Mouse (Mus musculus): ENCODE measurements around the gene Ccser1. TPM values are rescaled to one million over a fixed set of nuclear protein-coding genes. Genes with fewer than 3 reads are reported as not detected.

Gene Ccser1
- polyA plus RNA-seq, 1 experiment from 2014 or later, result 14.3 TPM

- H3K27me3 ChIP-seq, result no peaks in the 10 kb centered on the region
- H3K9ac ChIP-seq (replicated peaks), result no peak overlapping the region
- H3K4me3 ChIP-seq (replicated peaks), result no peak overlapping the region
- no peaks in the 10 kb centered on the region; the same call in 1 of the 2 replicates for H3K4me1 ChIP-seq (replicated peaks)
- no peak overlapping the region for H3K4me2 ChIP-seq
- WGBS, result 81% methylated on average over 3 of the region's 3 CpGs
- no peak overlapping the region for H3K27ac ChIP-seq
- ATAC-seq (ENCODE audit: insufficient number of reproducible peaks, insufficient read depth, low FRiP score, low TSS enrichment, low read depth), result no peak
- no peaks in the 10 kb centered on the region for H3K9me3 ChIP-seq
- no peaks in the 10 kb centered on the region for H3K36me3 ChIP-seq
Measured at GRCm38 (mm10) chr6:61432703-61433102, 252.6 kb downstream of the Ccser1 start.

- Histone ChIP-seq H3K4me1 (replicated peaks) (no peaks in the 10 kb centered on the region), H3K9ac (replicated peaks) (no peak overlapping the region), H3K4me2 (no peak overlapping the region), H3K4me3 (replicated peaks) (no peak overlapping the region), H3K9me3 (no peaks in the 10 kb centered on the region), H3K27me3 (no peaks in the 10 kb centered on the region), H3K27ac (no peak overlapping the region), H3K36me3 (no peaks in the 10 kb centered on the region)
- no peak for ATAC-seq (ENCODE audit: insufficient number of reproducible peaks, insufficient read depth, low FRiP score, low TSS enrichment, low read depth)
Measured at GRCm38 (mm10) chr6:61438165-61438564, 258.0 kb downstream of the Ccser1 start.

GRCm38 (mm10) chr6:61471371-61472152, 291.4 kb downstream of the Ccser1 start:
- H3K4me1 ChIP-seq (replicated peaks), result no peaks in the 10 kb centered on the region
- ATAC-seq (ENCODE audit: insufficient number of reproducible peaks, insufficient read depth, low FRiP score, low TSS enrichment, low read depth), result no peak
- WGBS, result 83% methylated on average over 2 of the region's 2 CpGs
- no peak overlapping the region for H3K4me3 ChIP-seq (replicated peaks)
- H3K27me3 ChIP-seq, result no peaks in the 10 kb centered on the region
- H3K36me3 ChIP-seq, result no peaks in the 10 kb centered on the region
- H3K4me2 ChIP-seq, result no peak overlapping the region
- H3K27ac ChIP-seq, result no peak overlapping the region
- H3K9me3 ChIP-seq, result no peaks in the 10 kb centered on the region
- H3K9ac ChIP-seq (replicated peaks), result no peak overlapping the region

GRCm38 (mm10) chr6:61485336-61485735, 305.2 kb downstream of the Ccser1 start:
- no peaks in the 10 kb centered on the region for H3K36me3 ChIP-seq
- H3K4me3 ChIP-seq (replicated peaks), result no peak overlapping the region
- no peaks in the 10 kb centered on the region for H3K27me3 ChIP-seq
- H3K4me2 ChIP-seq, result no peak overlapping the region
- no peaks in the 10 kb centered on the region for H3K4me1 ChIP-seq (replicated peaks)
- no peak overlapping the region for H3K27ac ChIP-seq
- 85% methylated on average over 3 of the region's 3 CpGs for WGBS
- no peak for ATAC-seq (ENCODE audit: insufficient number of reproducible peaks, insufficient read depth, low FRiP score, low TSS enrichment, low read depth)
- no peaks in the 10 kb centered on the region for H3K9me3 ChIP-seq
- no peak overlapping the region for H3K9ac ChIP-seq (replicated peaks)

- no peak overlapping the region for H3K27ac ChIP-seq
- H3K27me3 ChIP-seq, result no peaks in the 10 kb centered on the region
- ATAC-seq (ENCODE audit: insufficient number of reproducible peaks, insufficient read depth, low FRiP score, low TSS enrichment, low read depth), result no peak
- H3K4me1 ChIP-seq (replicated peaks), result no peaks in the 10 kb centered on the region
- no peak overlapping the region for H3K9ac ChIP-seq (replicated peaks)
- no peak overlapping the region for H3K4me2 ChIP-seq
- no peaks in the 10 kb centered on the region for H3K36me3 ChIP-seq
- H3K4me3 ChIP-seq (replicated peaks), result no peak overlapping the region
- 47% methylated on average over 4 of the region's 4 CpGs for WGBS
- H3K9me3 ChIP-seq, result no peaks in the 10 kb centered on the region
Measured at GRCm38 (mm10) chr6:61491979-61492821, 312.1 kb downstream of the Ccser1 start.

- no peak for ATAC-seq (ENCODE audit: insufficient number of reproducible peaks, insufficient read depth, low FRiP score, low TSS enrichment, low read depth)
- 92% methylated on average over 5 of the region's 5 CpGs for WGBS
- Histone ChIP-seq H3K4me1 (replicated peaks) (no peaks in the 10 kb centered on the region), H3K4me3 (replicated peaks) (no peak overlapping the region), H3K27ac (no peak overlapping the region), H3K27me3 (no peaks in the 10 kb centered on the region), H3K4me2 (no peak overlapping the region), H3K9me3 (no peaks in the 10 kb centered on the region), H3K9ac (replicated peaks) (no peak overlapping the region), H3K36me3 (no peaks in the 10 kb centered on the region)
Measured at GRCm38 (mm10) chr6:61493386-61493785, 313.3 kb downstream of the Ccser1 start.

- 76% methylated on average over 2 of the region's 2 CpGs for WGBS
- H3K9ac ChIP-seq (replicated peaks), result no peak overlapping the region
- H3K4me3 ChIP-seq (replicated peaks), result no peak overlapping the region
- no peaks in the 10 kb centered on the region for H3K36me3 ChIP-seq
- H3K4me2 ChIP-seq, result no peak overlapping the region
- H3K27ac ChIP-seq, result no peak overlapping the region
- no peak for ATAC-seq (ENCODE audit: insufficient number of reproducible peaks, insufficient read depth, low FRiP score, low TSS enrichment, low read depth)
- H3K9me3 ChIP-seq, result no peaks in the 10 kb centered on the region
- H3K27me3 ChIP-seq, result no peaks in the 10 kb centered on the region
- no peaks in the 10 kb centered on the region for H3K4me1 ChIP-seq (replicated peaks)
Measured at GRCm38 (mm10) chr6:61515310-61515709, 335.2 kb downstream of the Ccser1 start.

GRCm38 (mm10) chr6:61521587-61521986, 341.5 kb downstream of the Ccser1 start:
- Histone ChIP-seq H3K9ac (replicated peaks) (no peak overlapping the region), H3K36me3 (no peaks in the 10 kb centered on the region), H3K27ac (no peak overlapping the region), H3K27me3 (no peaks in the 10 kb centered on the region), H3K4me1 (replicated peaks) (no peaks in the 10 kb centered on the region), H3K4me2 (no peak overlapping the region), H3K9me3 (no peaks in the 10 kb centered on the region), H3K4me3 (replicated peaks) (no peak overlapping the region)
- ATAC-seq (ENCODE audit: insufficient number of reproducible peaks, insufficient read depth, low FRiP score, low TSS enrichment, low read depth), result no peak
- WGBS, result 81% methylated on average over 2 of the region's 2 CpGs

- no peak overlapping the region for H3K4me3 ChIP-seq (replicated peaks)
- no peaks in the 10 kb centered on the region for H3K36me3 ChIP-seq
- H3K9me3 ChIP-seq, result no peaks in the 10 kb centered on the region
- no peak overlapping the region for H3K4me2 ChIP-seq
- no peak overlapping the region for H3K27ac ChIP-seq
- no peaks in the 10 kb centered on the region for H3K4me1 ChIP-seq (replicated peaks)
- H3K9ac ChIP-seq (replicated peaks), result no peak overlapping the region
- H3K27me3 ChIP-seq, result no peaks in the 10 kb centered on the region
- 90% methylated on average over 3 of the region's 3 CpGs for WGBS
- ATAC-seq (ENCODE audit: insufficient number of reproducible peaks, insufficient read depth, low FRiP score, low TSS enrichment, low read depth), result no peak
Measured at GRCm38 (mm10) chr6:61522108-61522507, 342.0 kb downstream of the Ccser1 start.

GRCm38 (mm10) chr6:61523748-61524493, 343.8 kb downstream of the Ccser1 start:
- no peak overlapping the region for H3K4me3 ChIP-seq (replicated peaks)
- H3K4me2 ChIP-seq, result no peak overlapping the region
- H3K27me3 ChIP-seq, result no peaks in the 10 kb centered on the region
- H3K36me3 ChIP-seq, result no peaks in the 10 kb centered on the region
- no peak for ATAC-seq (ENCODE audit: insufficient number of reproducible peaks, insufficient read depth, low FRiP score, low TSS enrichment, low read depth)
- WGBS, result 29% methylated on average over 14 of the region's 14 CpGs
- no peak overlapping the region for H3K9ac ChIP-seq (replicated peaks)
- no peaks in the 10 kb centered on the region for H3K9me3 ChIP-seq
- no peak overlapping the region for H3K27ac ChIP-seq
- H3K4me1 ChIP-seq (replicated peaks), result no peaks in the 10 kb centered on the region

GRCm38 (mm10) chr6:61540732-61541131, 360.6 kb downstream of the Ccser1 start:
- H3K4me2 ChIP-seq, result no peak overlapping the region
- no peaks in the 10 kb centered on the region for H3K36me3 ChIP-seq
- no peak overlapping the region for H3K4me3 ChIP-seq (replicated peaks)
- H3K9ac ChIP-seq (replicated peaks), result no peak overlapping the region
- H3K9me3 ChIP-seq, result no peaks in the 10 kb centered on the region
- H3K27me3 ChIP-seq, result no peaks in the 10 kb centered on the region
- H3K4me1 ChIP-seq (replicated peaks), result no peaks in the 10 kb centered on the region
- no peak for ATAC-seq (ENCODE audit: insufficient number of reproducible peaks, insufficient read depth, low FRiP score, low TSS enrichment, low read depth)
- H3K27ac ChIP-seq, result no peak overlapping the region

All from limb, embryonic 12.5 days (tissue).